Mouse (Mus musculus) hindbrain, postnatal 0 days (tissue): ENCODE measurements around the gene Pde5a. TPM values are rescaled to one million over a fixed set of nuclear protein-coding genes. Genes with fewer than 3 reads are reported as not detected.

Source experiments
- ATAC-seq: fragments of 200-750 bp; cut with Nextera tagmentation; 2 replicates; pipeline ENCODE4 v1.8.0; 2017; ENCODE audit warnings: mild to moderate bottlenecking, moderate TSS enrichment, moderate library complexity
- DNase-seq: peaks from one replicate; pipeline ENCODE4 v3.0.0-alpha.2; 2015; ENCODE audit warnings: low spot score
- H3K27ac ChIP-seq: fragments of 300-500 bp; sonication (generic); 2 replicates; pipeline ENCODE4 v1.5.1; 2014; ENCODE audit warnings: mild to moderate bottlenecking
- H3K27me3 ChIP-seq: fragments of 300-500 bp; sonication (generic); 2 replicates; pipeline ENCODE4 v1.6.1; 2014; ENCODE audit warnings: low read length, mixed read lengths; ENCODE audit not compliant: insufficient read depth
- H3K36me3 ChIP-seq: fragments of 300-500 bp; sonication (generic); 2 replicates; pipeline ENCODE4 v1.6.1; 2014; ENCODE audit warnings: low read length, mixed read lengths; ENCODE audit not compliant: insufficient read depth
- H3K4me1 ChIP-seq: fragments of 300-500 bp; sonication (generic); 2 replicates; pipeline ENCODE4 v1.6.1; 2014; ENCODE audit warnings: antibody characterized with exemption, low read length, mixed read lengths; ENCODE audit not compliant: insufficient read depth
- H3K4me2 ChIP-seq: fragments of 300-500 bp; sonication (generic); 2 replicates; pipeline ENCODE4 v1.6.1; 2014; ENCODE audit warnings: low read depth, mild to moderate bottlenecking, low read length, moderate library complexity, mixed read lengths
- H3K4me3 ChIP-seq: fragments of 300-500 bp; sonication (generic); 2 replicates; pipeline ENCODE4 v1.5.1; 2014; ENCODE audit warnings: low read length
- H3K9ac ChIP-seq: fragments of 300-500 bp; sonication (generic); replicated peaks from 2 replicates; pipeline ENCODE4 v1.6.1; 2014; ENCODE audit warnings: mild to moderate bottlenecking, low read length, moderate library complexity, mixed read lengths
- H3K9me3 ChIP-seq: fragments of 300-500 bp; sonication (generic); 2 replicates; pipeline ENCODE4 v1.6.1; 2016; ENCODE audit warnings: low read length, mixed read lengths
- CTCF ChIP-seq: IDR thresholded peaks from 2 replicates; pipeline ENCODE4 v1.5.1; 2016; ENCODE audit warnings: antibody characterized with exemption, control low read depth, low read depth
- WGBS: fragments of 180-500 bp; shearing (Covaris S2); extraction: QIAGEN DNeasy Blood & Tissue Kit; methylation state at CpG from one replicate; pipeline ENCODE4 v1.1.7; 2014; 5-methylcytosine and 5-hydroxymethylcytosine counted together
- polyA plus RNA-seq: library from polyadenylated mRNA; unstranded; fragments of >200 nt; fragmentation: Nextera tagmentation; extraction: Ambion mirVana; gene quantifications from 2 replicates; pipeline ENCODE4 v1.2.1, GENCODE M21; 2015
- total RNA-seq: library from RNA; depleted of rRNA; stranded (reverse); fragments of >200 nt; gene quantifications from 2 replicates; pipeline ENCODE4 v1.2.3, GENCODE M21; 2014

Pde5a gene
- total and polyA plus RNA-seq, 2 experiments from 2014 or later: 1.7 to 7.9 TPM

DNA sequence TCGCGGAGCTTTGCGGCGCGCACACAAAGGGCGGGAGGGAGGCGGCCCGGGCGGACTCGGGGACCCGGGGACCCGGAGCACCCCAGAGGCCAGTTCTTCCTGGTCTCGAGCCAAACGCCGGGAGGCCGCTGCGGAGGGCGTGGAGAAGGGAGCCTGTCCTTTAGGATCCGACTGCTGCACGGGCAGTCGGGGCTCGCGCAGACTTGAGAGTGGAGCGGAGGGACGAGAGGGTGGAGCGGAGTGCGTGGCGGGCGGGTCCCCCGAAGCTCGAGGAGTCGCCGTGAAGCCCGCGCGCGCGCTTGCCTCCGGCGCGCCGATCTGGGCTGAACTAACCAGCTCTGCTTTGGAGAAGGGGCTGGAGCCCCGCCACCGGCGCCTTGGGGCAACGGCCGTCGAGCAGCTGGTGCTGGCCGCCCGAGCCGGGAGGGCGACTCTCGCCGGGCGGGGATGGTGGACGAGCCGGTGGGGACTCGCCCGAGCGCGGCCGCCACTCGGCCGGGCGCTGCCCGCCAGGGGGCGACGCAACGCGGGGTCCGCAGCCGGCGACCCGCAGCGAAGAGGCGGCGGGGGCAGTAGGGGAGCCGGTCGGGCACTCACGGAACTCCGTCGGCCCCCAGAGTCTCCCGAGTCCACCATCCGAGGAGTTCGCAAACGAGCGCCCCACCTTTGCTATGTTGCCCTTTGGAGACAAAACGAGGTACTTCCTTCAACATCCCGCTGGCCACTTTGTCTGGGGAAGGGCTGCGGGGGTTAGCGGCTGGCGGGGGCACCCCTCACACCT, 1.4 kb downstream of the Pde5a start:
- Histone ChIP-seq H3K9me3 (no peaks in the 10 kb centered on the region), H3K4me2 (peak overlapping the region; percentile 91), H3K9ac (peak overlapping the region; percentile 63), H3K36me3 (no peaks in the 10 kb centered on the region), H3K27ac (peak overlapping the region; percentile 82), H3K4me3 (peak overlapping the region; percentile 76), H3K27me3 (no peaks in the 10 kb centered on the region), H3K4me1 (no peaks in the 10 kb centered on the region)
- peak; percentile 78 for ATAC-seq
- WGBS: under 1% methylated on average over 88 of the region's 92 CpGs
- peak; percentile 75 for DNase-seq
- peak; percentile 2; the same call in 1 of the 2 replicates for TF ChIP-seq CTCF

GRCm38 (mm10) chr3:122730741-122731235, 2.0 kb downstream of the Pde5a start:
- Histone ChIP-seq H3K27ac (peak overlapping the region; percentile 82), H3K27me3 (no peaks in the 10 kb centered on the region), H3K4me1 (no peaks in the 10 kb centered on the region), H3K36me3 (no peaks in the 10 kb centered on the region), H3K9ac (peak overlapping the region; percentile 63), H3K4me2 (peak overlapping the region; percentile 91), H3K4me3 (peak overlapping the region; percentile 76), H3K9me3 (no peaks in the 10 kb centered on the region)
- TF ChIP-seq CTCF: no peak
- WGBS: 2% methylated on average over 13 of the region's 13 CpGs
- DNase-seq (peak; percentile 37), ATAC-seq (no peak; the same call in 1 of the 2 replicates)

DNA sequence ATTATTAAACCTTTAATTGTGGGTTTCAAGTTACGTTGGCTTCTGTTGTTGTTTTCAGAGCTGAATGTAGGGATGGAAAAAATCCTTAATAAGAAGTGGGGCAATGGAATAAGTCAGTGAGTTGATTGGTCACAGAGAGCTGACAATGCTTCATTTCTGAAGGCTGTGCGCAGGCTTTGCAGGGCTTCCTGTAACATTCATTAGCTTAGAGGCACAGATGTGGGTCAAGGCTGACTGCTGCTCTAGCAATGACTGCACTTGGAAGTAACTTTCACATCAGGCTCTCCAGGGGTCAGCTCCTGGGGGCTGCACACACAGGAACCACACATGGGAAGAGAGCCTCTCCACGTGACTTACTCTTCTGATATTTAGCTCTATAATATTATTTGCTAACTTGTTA, 5.1 kb downstream of the Pde5a start:
- no peak overlapping the region for H3K27ac ChIP-seq
- peak; percentile 3 for DNase-seq
- no peaks in the 10 kb centered on the region for H3K4me1 ChIP-seq
- no peak overlapping the region for H3K4me2 ChIP-seq
- no peak overlapping the region for H3K9ac ChIP-seq
- TF ChIP-seq CTCF: no peak
- 71% methylated on average over 3 of the region's 3 CpGs for WGBS
- no peaks in the 10 kb centered on the region for H3K9me3 ChIP-seq
- H3K4me3 ChIP-seq: no peak overlapping the region
- H3K36me3 ChIP-seq: no peaks in the 10 kb centered on the region
- no peaks in the 10 kb centered on the region for H3K27me3 ChIP-seq
- no peak for ATAC-seq

GRCm38 (mm10) chr3:122734329-122734728, 5.6 kb downstream of the Pde5a start:
- H3K9ac ChIP-seq: no peak overlapping the region
- H3K4me3 ChIP-seq: no peak overlapping the region
- DNase-seq: no peak
- TF ChIP-seq CTCF: no peak
- ATAC-seq: no peak
- H3K27ac ChIP-seq: no peak overlapping the region
- no peaks in the 10 kb centered on the region for H3K4me1 ChIP-seq
- H3K9me3 ChIP-seq: no peaks in the 10 kb centered on the region
- 92% methylated on average over 6 of the region's 6 CpGs for WGBS
- H3K4me2 ChIP-seq: no peak overlapping the region
- no peaks in the 10 kb centered on the region for H3K27me3 ChIP-seq
- no peaks in the 10 kb centered on the region for H3K36me3 ChIP-seq

GRCm38 (mm10) chr3:122739460-122739859, 10.7 kb downstream of the Pde5a start:
- Histone ChIP-seq H3K36me3 (no peaks in the 10 kb centered on the region), H3K4me3 (no peak overlapping the region), H3K4me2 (no peak overlapping the region), H3K27ac (no peak overlapping the region), H3K27me3 (no peaks in the 10 kb centered on the region), H3K9me3 (no peaks in the 10 kb centered on the region), H3K9ac (no peak overlapping the region), H3K4me1 (no peaks in the 10 kb centered on the region)
- WGBS: over 99% methylated on average over 15 of the region's 15 CpGs
- no peak for TF ChIP-seq CTCF
- DNase-seq: no peak
- no peak for ATAC-seq

DNA sequence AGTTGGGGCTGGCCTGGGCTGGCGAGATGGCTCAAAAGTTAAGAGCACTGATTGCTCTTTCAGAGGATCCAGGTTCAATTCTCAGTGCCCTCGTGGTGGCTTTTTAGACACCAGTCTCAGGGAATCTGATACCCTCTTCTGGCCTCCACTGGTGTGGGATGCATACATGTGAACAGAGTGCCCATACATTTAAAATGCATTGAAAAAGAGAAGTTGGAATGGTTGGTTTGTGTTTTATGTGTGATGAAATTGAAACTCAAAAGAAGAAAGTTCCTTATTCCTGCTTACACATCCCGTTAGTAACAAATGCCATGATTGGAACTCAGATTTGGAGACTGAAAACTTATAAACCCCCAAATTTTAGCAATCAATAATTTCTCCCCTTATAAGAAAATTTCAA, 15.5 kb downstream of the Pde5a start:
- Histone ChIP-seq H3K27ac (no peak overlapping the region), H3K9me3 (no peaks in the 10 kb centered on the region; the same call in 1 of the 2 replicates), H3K4me3 (no peak overlapping the region), H3K4me1 (no peaks in the 10 kb centered on the region), H3K4me2 (no peak overlapping the region), H3K27me3 (no peaks in the 10 kb centered on the region), H3K9ac (no peak overlapping the region), H3K36me3 (no peaks in the 10 kb centered on the region)
- no peak for DNase-seq
- no peak for ATAC-seq
- TF ChIP-seq CTCF: no peak
- WGBS: 94% methylated on average over 3 of the region's 3 CpGs
